Mouse (Mus musculus) lung, postnatal 0 days (tissue): ENCODE data around the gene Dtx2.

Experiments
- CTCF ChIP-seq: IDR thresholded peaks from 2 replicates; pipeline ENCODE4 v1.5.1; 2016; ENCODE audit warnings: antibody characterized with exemption, mild to moderate bottlenecking
- EP300 ChIP-seq: IDR thresholded peaks from 2 replicates; pipeline ENCODE4 v1.6.1; 2016; ENCODE audit warnings: antibody characterized with exemption, mild to moderate bottlenecking, control low read depth

DNA sequence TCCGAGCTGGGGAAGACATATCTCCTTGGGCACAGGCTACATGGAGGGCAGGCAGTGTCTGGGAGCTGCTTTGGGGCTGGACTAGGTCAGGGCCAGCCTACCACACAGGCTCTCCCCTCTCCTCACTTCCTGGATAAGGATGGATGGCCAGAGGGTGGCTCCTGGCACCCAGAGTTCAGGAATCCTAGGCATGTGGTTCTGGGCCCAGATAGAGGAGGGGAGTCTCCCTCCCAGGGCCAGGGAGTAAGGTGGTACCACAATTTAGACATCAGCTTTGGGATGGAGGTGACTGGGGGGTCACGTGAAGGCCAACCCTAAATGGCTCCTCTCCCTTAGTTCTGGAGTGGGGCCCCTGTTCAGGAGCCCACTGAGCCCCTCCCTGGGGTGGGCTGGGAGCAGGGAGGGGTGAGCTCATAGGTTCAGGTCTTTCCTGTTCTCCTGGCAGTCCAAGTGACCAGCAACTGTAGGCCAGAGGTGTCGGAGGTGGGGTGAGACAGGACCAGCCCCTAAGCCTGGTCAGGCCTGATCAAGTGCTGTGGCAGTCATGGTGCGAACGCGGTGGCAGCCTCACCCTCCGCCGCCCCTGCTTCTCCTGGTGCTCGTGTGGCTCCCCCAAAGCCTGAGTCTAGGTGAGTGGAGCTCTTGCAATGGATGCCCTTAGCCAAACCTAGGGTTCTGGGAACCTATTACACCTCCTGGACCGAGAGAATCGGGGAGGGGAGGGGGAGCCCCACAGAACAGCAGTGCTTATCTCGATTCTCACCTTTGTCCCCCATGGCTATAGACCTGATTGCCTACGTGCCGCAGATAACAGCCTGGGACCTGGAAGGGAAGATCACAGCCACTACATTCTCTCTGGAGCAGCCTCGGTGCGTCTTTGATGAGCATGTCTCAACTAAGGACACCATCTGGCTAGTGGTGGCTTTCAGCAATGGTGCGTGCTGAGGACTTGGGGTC, 43.9 kb downstream of the Dtx2 start, which contains the start of gene Upk3b:
- TF ChIP-seq CTCF (no peak), EP300 (no peak)
